Mouse (Mus musculus) heart, adult 18-20 months (tissue): Measurements from ENCODE around the gene Klc3. TPM values are rescaled to one million over a fixed set of nuclear protein-coding genes. Genes with fewer than 3 reads are reported as not detected.

Source experiments
- DNase-seq, 2 experiments: peaks; one replicate each; pipeline ENCODE4 v3.0.0; 2021 to 2022; ENCODE audit warnings: mixed read lengths in 1 of 2
- long read RNA-seq, 2 experiments: library from polyadenylated mRNA; stranded (forward); transcript quantifications; one replicate each; pipeline ENCODE4 v2.0.0; 2021
- total RNA-seq, 2 experiments: library from RNA; stranded (reverse); gene quantifications; 2 replicates each; pipeline ENCODE4 v1.2.3; 2021

Gene Klc3
- under 1 TPM; 0.32 to 0.46 TPM for total RNA-seq
- long read RNA-seq, experiment 1: 0 reads
- long read RNA-seq, experiment 2: 0 reads

- peak; percentile 37 to 44 for DNase-seq
Measured at GRCm38 (mm10) chr7:19403731-19404296, at the start of gene Klc3. Gene Klc3, minus strand, starts transcription at chr7:19404104.

GRCm38 (mm10) chr7:19449165-19449564 is 45.3 kb upstream of the Klc3 start:
- no peak for DNase-seq

GRCm38 (mm10) chr7:19447689-19448088 is 43.8 kb upstream of the Klc3 start:
- no peak for DNase-seq

- no peak for DNase-seq
Measured at GRCm38 (mm10) chr7:19444801-19445200, 40.9 kb upstream of the Klc3 start.

GRCm38 (mm10) chr7:19443344-19443743 is 39.4 kb upstream of the Klc3 start:
- peak; percentile 76 to 96 for DNase-seq

- DNase-seq: no peak
Measured at GRCm38 (mm10) chr7:19441448-19442091, 37.7 kb upstream of the Klc3 start.

- DNase-seq: no peak
Measured at GRCm38 (mm10) chr7:19437048-19437447, 33.1 kb upstream of the Klc3 start.

- no peak for DNase-seq
Measured at GRCm38 (mm10) chr7:19436276-19436675, 32.4 kb upstream of the Klc3 start.

- no peak for DNase-seq
Measured at GRCm38 (mm10) chr7:19432475-19432874, 28.6 kb upstream of the Klc3 start.

- DNase-seq: no peak
Measured at GRCm38 (mm10) chr7:19430402-19430801, 26.5 kb upstream of the Klc3 start.

GRCm38 (mm10) chr7:19429726-19430125 is 25.8 kb upstream of the Klc3 start:
- no peak for DNase-seq

GRCm38 (mm10) chr7:19427999-19428650 is 24.2 kb upstream of the Klc3 start:
- no peak for DNase-seq

GRCm38 (mm10) chr7:19426888-19427287 is 23.0 kb upstream of the Klc3 start:
- DNase-seq: no peak

- no peak for DNase-seq
Measured at GRCm38 (mm10) chr7:19426349-19426748, 22.4 kb upstream of the Klc3 start.

- DNase-seq: no peak
Measured at GRCm38 (mm10) chr7:19424051-19424450, 20.1 kb upstream of the Klc3 start.

GRCm38 (mm10) chr7:19423083-19423482 is 19.2 kb upstream of the Klc3 start:
- no peak for DNase-seq

- peak; percentile 85 to 91 for DNase-seq
Measured at GRCm38 (mm10) chr7:19420821-19421636, 17.1 kb upstream of the Klc3 start.

GRCm38 (mm10) chr7:19420121-19420520 is 16.2 kb upstream of the Klc3 start:
- DNase-seq: no peak

GRCm38 (mm10) chr7:19416590-19416989 is 12.7 kb upstream of the Klc3 start:
- DNase-seq: no peak

GRCm38 (mm10) chr7:19413525-19413924 is 9.6 kb upstream of the Klc3 start:
- peak; percentile 20 to 37 for DNase-seq

- DNase-seq: peak; percentile 31 to 43
Measured at GRCm38 (mm10) chr7:19411783-19412182, 7.9 kb upstream of the Klc3 start.

GRCm38 (mm10) chr7:19410766-19411344 is 7.0 kb upstream of the Klc3 start:
- peak; percentile 77 to 89 for DNase-seq
